Mouse (Mus musculus): ENCODE measurements around the gene Inca1. TPM values are rescaled to one million over a fixed set of nuclear protein-coding genes. Genes with fewer than 3 reads are reported as not detected.

Inca1 gene
- polyA plus RNA-seq, 1 experiment from 2014 or later, result 2.5 TPM

GRCm38 (mm10) chr11:70663957-70664356 lies 36.0 kb downstream of the Inca1 start:
- H3K27me3 ChIP-seq, result no peaks in the 10 kb centered on the region
- in situ Hi-C loops (cut with MboI; ENCODE audit: low pct_unique_long_range_greater_than_20kb), result no loop called here
- ATAC-seq (no peak), DNase-seq (ENCODE audit: low read depth, low spot score) (no peak)
- ChIA-PET CTCF (no interaction called here), POLR2A (no interaction called here)
- no peak for TF ChIP-seq CTCF (IDR thresholded peaks at IDR 0.05)

GRCm38 (mm10) chr11:70663101-70663500 lies 36.9 kb downstream of the Inca1 start:
- no peaks in the 10 kb centered on the region for H3K27me3 ChIP-seq
- ATAC-seq (no peak), DNase-seq (ENCODE audit: low read depth, low spot score) (no peak)
- in situ Hi-C loops (cut with MboI; ENCODE audit: low pct_unique_long_range_greater_than_20kb), result no loop called here
- POLR2A ChIA-PET, result interaction anchor here (0.6 kb wide), 1 partner anchor 26 kb away, joined by 6 read pairs; no protein-coding TSS in a partner anchor
- CTCF ChIA-PET, result interaction anchor here (1.0 kb wide), 1 partner anchor 14 kb away, joined by 3 read pairs; no protein-coding TSS in a partner anchor
- TF ChIP-seq CTCF (IDR thresholded peaks at IDR 0.05), result no peak

- in situ Hi-C loops (cut with MboI; ENCODE audit: low pct_unique_long_range_greater_than_20kb), result no loop called here
- TF ChIP-seq CTCF (IDR thresholded peaks at IDR 0.05), result no peak
- DNase-seq (ENCODE audit: low read depth, low spot score), result no peak
- H3K27me3 ChIP-seq, result no peaks in the 10 kb centered on the region
- POLR2A ChIA-PET, result no interaction called here
- no peak for ATAC-seq
- CTCF ChIA-PET, result no interaction called here
These were observed 39.4 kb downstream of the Inca1 start for GRCm38 (mm10) chr11:70660571-70660970.

- ChIA-PET POLR2A (interaction anchor here (6.4 kb wide), 1 partner anchor 9 kb away, joined by 52 read pairs; the partner anchor contains the start of gene Spag7), CTCF (interaction anchor here (1.5 kb wide), 1 partner anchor 9 kb away, joined by 4 read pairs; no protein-coding TSS in a partner anchor)
- no peak for TF ChIP-seq CTCF (IDR thresholded peaks at IDR 0.05)
- no peak for ATAC-seq
- in situ Hi-C loops (cut with MboI; ENCODE audit: low pct_unique_long_range_greater_than_20kb), result no loop called here
- H3K27me3 ChIP-seq, result no peaks in the 10 kb centered on the region
- no peak for DNase-seq (ENCODE audit: low read depth, low spot score)
These were observed 41.0 kb downstream of the Inca1 start for GRCm38 (mm10) chr11:70658942-70659341.

- TF ChIP-seq CTCF (IDR thresholded peaks at IDR 0.05), result no peak
- ATAC-seq, result no peak
- in situ Hi-C loops (cut with MboI; ENCODE audit: low pct_unique_long_range_greater_than_20kb), result no loop called here
- no peak for DNase-seq (ENCODE audit: low read depth, low spot score)
- POLR2A ChIA-PET, result interaction anchor here (6.4 kb wide), 1 partner anchor 9 kb away, joined by 52 read pairs; the partner anchor contains the start of gene Spag7
- no peaks in the 10 kb centered on the region for H3K27me3 ChIP-seq
- CTCF ChIA-PET, result no interaction called here
These were observed 41.4 kb downstream of the Inca1 start for GRCm38 (mm10) chr11:70658521-70658920.

- DNase-seq (ENCODE audit: low read depth, low spot score) (no peak), ATAC-seq (no peak)
- CTCF ChIA-PET, result no interaction called here
- in situ Hi-C loops (cut with MboI; ENCODE audit: low pct_unique_long_range_greater_than_20kb), result no loop called here
- POLR2A ChIA-PET, result interaction anchor here (6.4 kb wide), 1 partner anchor 10 kb away, joined by 52 read pairs; the partner anchor contains the start of gene Spag7
- no peaks in the 10 kb centered on the region for H3K27me3 ChIP-seq
- TF ChIP-seq CTCF (IDR thresholded peaks at IDR 0.05), result no peak
These were observed 42.0 kb downstream of the Inca1 start for GRCm38 (mm10) chr11:70657991-70658390.

GRCm38 (mm10) chr11:70657573-70657972 lies 42.4 kb downstream of the Inca1 start:
- in situ Hi-C loops (cut with MboI; ENCODE audit: low pct_unique_long_range_greater_than_20kb), result no loop called here
- DNase-seq (ENCODE audit: low read depth, low spot score), result no peak
- POLR2A ChIA-PET, result interaction anchor here (6.4 kb wide), 1 partner anchor 10 kb away, joined by 52 read pairs; the partner anchor contains the start of gene Spag7
- no peaks in the 10 kb centered on the region for H3K27me3 ChIP-seq
- CTCF ChIA-PET, result interaction anchor here (2.0 kb wide), 1 partner anchor 8 kb away, joined by 7 read pairs; no protein-coding TSS in a partner anchor
- TF ChIP-seq CTCF (IDR thresholded peaks at IDR 0.05), result no peak
- ATAC-seq, result no peak

GRCm38 (mm10) chr11:70656964-70657363 lies 43.0 kb downstream of the Inca1 start, which contains the start of gene Eno3:
TSS of gene Eno3 (plus strand) at chr11:70657202.
- no peak for DNase-seq (ENCODE audit: low read depth, low spot score)
- POLR2A ChIA-PET, result interaction anchor here (6.4 kb wide), 1 partner anchor 11 kb away, joined by 52 read pairs; the partner anchor contains the start of gene Spag7

GRCm38 (mm10) chr11:70656456-70656927 lies 43.5 kb downstream of the Inca1 start:
- ChIA-PET CTCF (interaction anchor here (1.0 to 2.0 kb wide), 2 partner anchors 9 to 12 kb away, joined by 3 to 7 read pairs; no protein-coding TSS in a partner anchor), POLR2A (interaction anchor here (1.8 to 6.4 kb wide), 2 partner anchors 9 to 11 kb away, joined by 3 to 52 read pairs; partner anchors contain the start of genes Rnf167, Slc25a11 and Spag7)
- DNase-seq (ENCODE audit: low read depth, low spot score), result no peak
- no peak for ATAC-seq
- in situ Hi-C loops (cut with MboI; ENCODE audit: low pct_unique_long_range_greater_than_20kb), result no loop called here
- H3K27me3 ChIP-seq, result no peaks in the 10 kb centered on the region
- TF ChIP-seq CTCF (IDR thresholded peaks at IDR 0.05), result no peak

More at GRCm38 (mm10) chr11:70656964-70657363, 43.0 kb downstream of the Inca1 start, which contains the start of gene Eno3:
- no peak for ATAC-seq
- H3K27me3 ChIP-seq, result no peaks in the 10 kb centered on the region
- in situ Hi-C loops (cut with MboI; ENCODE audit: low pct_unique_long_range_greater_than_20kb), result no loop called here
- TF ChIP-seq CTCF (IDR thresholded peaks at IDR 0.05), result no peak
- CTCF ChIA-PET, result interaction anchor here (1.0 to 2.0 kb wide), 2 partner anchors 9 to 11 kb away, joined by 3 to 7 read pairs; no protein-coding TSS in a partner anchor

GRCm38 (mm10) chr11:70655571-70656455 lies 44.1 kb downstream of the Inca1 start:
- peak; percentile 18 for ATAC-seq
- ChIA-PET CTCF (interaction anchor here (1.0 to 2.0 kb wide), 2 partner anchors 10 to 12 kb away, joined by 3 to 7 read pairs; no protein-coding TSS in a partner anchor), POLR2A (interaction anchor here (0.6 to 6.4 kb wide), 3 partner anchors 9 to 734 kb away, joined by 3 to 52 read pairs (median 5); partner anchors contain the start of genes Eif5a, Rnf167, Slc25a11 and Spag7)
- no peak for DNase-seq (ENCODE audit: low read depth, low spot score)
- no peaks in the 10 kb centered on the region for H3K27me3 ChIP-seq
- in situ Hi-C loops (cut with MboI; ENCODE audit: low pct_unique_long_range_greater_than_20kb), result no loop called here
- TF ChIP-seq CTCF (IDR thresholded peaks at IDR 0.05), result no peak

All from Patski (cell line).